Mouse (Mus musculus): ENCODE results near the gene Tmem236. TPM values are rescaled to one million over a fixed set of nuclear protein-coding genes. Genes with fewer than 3 reads are reported as not detected.

Gene Tmem236
- polyA plus RNA-seq, 1 experiment: 0.16 TPM

- Histone ChIP-seq H3K4me3 (ENCODE audit: control insufficient read depth, insufficient read depth, low read length) (no peak overlapping the region), H3K27me3 (ENCODE audit: control insufficient read depth, insufficient read depth, low read length) (no peaks in the 10 kb centered on the region), H3K4me1 (replicated peaks; ENCODE audit: control insufficient read depth, insufficient read depth, low read length) (no peaks in the 10 kb centered on the region), H3K27ac (ENCODE audit: control insufficient read depth, insufficient read depth, low read length) (no peak overlapping the region), H3K36me3 (ENCODE audit: control insufficient read depth, insufficient read depth, low read length) (no peaks in the 10 kb centered on the region)
- DNase-seq: no peak
- TF ChIP-seq CTCF (IDR thresholded peaks at IDR 0.05; ENCODE audit: borderline replicate concordance, control insufficient read depth, extremely low read depth, insufficient read depth, low read length, poor library complexity) (no peak), POLR2A (IDR thresholded peaks at IDR 0.05; ENCODE audit: control insufficient read depth, extremely low read depth, insufficient read depth, low read length, poor library complexity) (no peak)
- 70% methylated on average over 3 of the region's 3 CpGs for WGBS
Measured at GRCm38 (mm10) chr2:14251938-14252337, 77.6 kb downstream of the Tmem236 start.

- Histone ChIP-seq H3K4me1 (replicated peaks; ENCODE audit: control insufficient read depth, insufficient read depth, low read length) (no peaks in the 10 kb centered on the region), H3K4me3 (ENCODE audit: control insufficient read depth, insufficient read depth, low read length) (no peak overlapping the region), H3K27me3 (ENCODE audit: control insufficient read depth, insufficient read depth, low read length) (no peaks in the 10 kb centered on the region), H3K36me3 (ENCODE audit: control insufficient read depth, insufficient read depth, low read length) (no peaks in the 10 kb centered on the region), H3K27ac (ENCODE audit: control insufficient read depth, insufficient read depth, low read length) (no peak overlapping the region)
- no peak for DNase-seq
- no peak for TF ChIP-seq POLR2A (IDR thresholded peaks at IDR 0.05; ENCODE audit: control insufficient read depth, extremely low read depth, insufficient read depth, low read length, poor library complexity)
- TF ChIP-seq CTCF (IDR thresholded peaks at IDR 0.05; ENCODE audit: borderline replicate concordance, control insufficient read depth, extremely low read depth, insufficient read depth, low read length, poor library complexity): no peak
Measured at GRCm38 (mm10) chr2:14258345-14258850, 84.1 kb downstream of the Tmem236 start.

- Histone ChIP-seq H3K27ac (ENCODE audit: control insufficient read depth, insufficient read depth, low read length) (no peak overlapping the region), H3K4me3 (ENCODE audit: control insufficient read depth, insufficient read depth, low read length) (no peak overlapping the region), H3K27me3 (ENCODE audit: control insufficient read depth, insufficient read depth, low read length) (no peaks in the 10 kb centered on the region), H3K4me1 (replicated peaks; ENCODE audit: control insufficient read depth, insufficient read depth, low read length) (no peaks in the 10 kb centered on the region), H3K36me3 (ENCODE audit: control insufficient read depth, insufficient read depth, low read length) (no peaks in the 10 kb centered on the region)
- WGBS: 82% methylated on average over 1 of the region's 1 CpGs
- no peak for DNase-seq
- TF ChIP-seq CTCF (IDR thresholded peaks at IDR 0.05; ENCODE audit: borderline replicate concordance, control insufficient read depth, extremely low read depth, insufficient read depth, low read length, poor library complexity) (no peak), POLR2A (IDR thresholded peaks at IDR 0.05; ENCODE audit: control insufficient read depth, extremely low read depth, insufficient read depth, low read length, poor library complexity) (no peak)
Measured at GRCm38 (mm10) chr2:14262090-14262489, 87.8 kb downstream of the Tmem236 start.

- no peak for DNase-seq
- TF ChIP-seq CTCF (IDR thresholded peaks at IDR 0.05; ENCODE audit: borderline replicate concordance, control insufficient read depth, extremely low read depth, insufficient read depth, low read length, poor library complexity) (no peak), POLR2A (IDR thresholded peaks at IDR 0.05; ENCODE audit: control insufficient read depth, extremely low read depth, insufficient read depth, low read length, poor library complexity) (no peak)
- Histone ChIP-seq H3K36me3 (ENCODE audit: control insufficient read depth, insufficient read depth, low read length) (no peaks in the 10 kb centered on the region), H3K27me3 (ENCODE audit: control insufficient read depth, insufficient read depth, low read length) (no peaks in the 10 kb centered on the region), H3K4me3 (ENCODE audit: control insufficient read depth, insufficient read depth, low read length) (no peak overlapping the region), H3K4me1 (replicated peaks; ENCODE audit: control insufficient read depth, insufficient read depth, low read length) (no peaks in the 10 kb centered on the region), H3K27ac (ENCODE audit: control insufficient read depth, insufficient read depth, low read length) (no peak overlapping the region)
- 16% methylated on average over 1 of the region's 1 CpGs for WGBS
Measured at GRCm38 (mm10) chr2:14269160-14269559, 94.8 kb downstream of the Tmem236 start.

Other genes starting within 250 kb of the Tmem236 start
- 20.7 and 24.2 TPM in 2 replicates for gene Hacd1, start 118.4 kb upstream of the Tmem236 start, polyA plus RNA-seq (2012; rRNA removed)
- gene Stam, start 100.4 kb upstream of the Tmem236 start, polyA plus RNA-seq (2012; rRNA removed): 18.7 and 21.1 TPM in 2 replicates
- 2.5 and 2.6 TPM in 2 replicates for gene Mrc1, start 54.9 kb downstream of the Tmem236 start, polyA plus RNA-seq (2012; rRNA removed)
- 0.07 and 0.09 TPM in 2 replicates for gene Slc39a12, start 213.8 kb downstream of the Tmem236 start, polyA plus RNA-seq (2012; rRNA removed)